Mouse (Mus musculus) frontal cortex, postnatal 25 days (tissue): ENCODE data around the gene Slc38a2.

Source experiments
- DNase-seq, 2 experiments: peaks; one replicate each; pipeline ENCODE4 v3.0.0; 2022; ENCODE audit warnings: low spot score in 2 of 2

The Slc38a2 gene

GRCm38 (mm10) chr15:96695455-96696421 lies 3.8 kb downstream of the Slc38a2 start:
- no peak for DNase-seq

GRCm38 (mm10) chr15:96694988-96695387 lies 4.5 kb downstream of the Slc38a2 start:
- no peak for DNase-seq

GRCm38 (mm10) chr15:96693688-96694087 lies 5.8 kb downstream of the Slc38a2 start:
- no peak for DNase-seq

- DNase-seq: no peak
Observed at GRCm38 (mm10) chr15:96692401-96692800, 7.1 kb downstream of the Slc38a2 start.

GRCm38 (mm10) chr15:96691381-96691780 lies 8.1 kb downstream of the Slc38a2 start:
- DNase-seq: no peak

GRCm38 (mm10) chr15:96690829-96691228 lies 8.7 kb downstream of the Slc38a2 start:
- DNase-seq: no peak

GRCm38 (mm10) chr15:96689919-96690318 lies 9.6 kb downstream of the Slc38a2 start:
- no peak for DNase-seq

- DNase-seq: no peak
Observed at GRCm38 (mm10) chr15:96688784-96689318, 10.7 kb downstream of the Slc38a2 start.

- DNase-seq: no peak
Observed at GRCm38 (mm10) chr15:96688036-96688435, 11.5 kb downstream of the Slc38a2 start.

GRCm38 (mm10) chr15:96687366-96687765 lies 12.2 kb downstream of the Slc38a2 start:
- no peak for DNase-seq

GRCm38 (mm10) chr15:96686201-96687159 lies 13.1 kb downstream of the Slc38a2 start:
- DNase-seq: no peak

GRCm38 (mm10) chr15:96685273-96685672 lies 14.3 kb downstream of the Slc38a2 start:
- DNase-seq: no peak

GRCm38 (mm10) chr15:96684132-96684830 lies 15.2 kb downstream of the Slc38a2 start:
- DNase-seq: no peak

- no peak for DNase-seq
Observed at GRCm38 (mm10) chr15:96678871-96679773, 20.4 kb downstream of the Slc38a2 start.

GRCm38 (mm10) chr15:96676518-96676917 lies 23.0 kb downstream of the Slc38a2 start:
- DNase-seq: no peak

- no peak for DNase-seq
Observed at GRCm38 (mm10) chr15:96675744-96676143, 23.8 kb downstream of the Slc38a2 start.

GRCm38 (mm10) chr15:96675055-96675454 lies 24.5 kb downstream of the Slc38a2 start:
- DNase-seq: no peak

- no peak for DNase-seq
Observed at GRCm38 (mm10) chr15:96674089-96674488, 25.4 kb downstream of the Slc38a2 start.

- no peak for DNase-seq
Observed at GRCm38 (mm10) chr15:96669721-96670120, 29.8 kb downstream of the Slc38a2 start.

GRCm38 (mm10) chr15:96666663-96667062 lies 32.9 kb downstream of the Slc38a2 start:
- DNase-seq: peak in 1 of 2 experiments; percentile 45
